Mouse (Mus musculus) megakaryocyte progenitor cell, adult 5-6 weeks (primary cell): ENCODE measurements around the gene Prdm12. TPM values are rescaled to one million over a fixed set of nuclear protein-coding genes. Genes with fewer than 3 reads are reported as not detected.
A peak's percentile ranks its signal among the peaks of the same experiment; 100 is the strongest.

Experiments
- ATAC-seq: replicated peaks from 2 replicates; pipeline ENCODE4 v1.8.0; 2016; ENCODE audit warnings: mild to moderate bottlenecking, moderate TSS enrichment, inconsistent platforms; ENCODE audit not compliant: poor library complexity
- total RNA-seq, 2 experiments: library from RNA; stranded (forward) in 1 of 2; stranded (reverse) in 1 of 2; fragments of 157-497, 149-512 nt in 1 of 2; fragments of 200-1000 nt in 1 of 2; gene quantifications; 2 replicates each; pipeline versions ENCODE4 v1.2.3 to v1.2.4; 2015 to 2017

Prdm12 gene
- total RNA-seq (2015) (not detected in 2 replicates), total RNA-seq (2017) (not detected in 2 replicates)

- ATAC-seq, result no peak
Measured at GRCm38 (mm10) chr2:31639901-31640608, at the start of gene Prdm12. Gene Prdm12 (plus strand): TSS chr2:31640037.

DNA sequence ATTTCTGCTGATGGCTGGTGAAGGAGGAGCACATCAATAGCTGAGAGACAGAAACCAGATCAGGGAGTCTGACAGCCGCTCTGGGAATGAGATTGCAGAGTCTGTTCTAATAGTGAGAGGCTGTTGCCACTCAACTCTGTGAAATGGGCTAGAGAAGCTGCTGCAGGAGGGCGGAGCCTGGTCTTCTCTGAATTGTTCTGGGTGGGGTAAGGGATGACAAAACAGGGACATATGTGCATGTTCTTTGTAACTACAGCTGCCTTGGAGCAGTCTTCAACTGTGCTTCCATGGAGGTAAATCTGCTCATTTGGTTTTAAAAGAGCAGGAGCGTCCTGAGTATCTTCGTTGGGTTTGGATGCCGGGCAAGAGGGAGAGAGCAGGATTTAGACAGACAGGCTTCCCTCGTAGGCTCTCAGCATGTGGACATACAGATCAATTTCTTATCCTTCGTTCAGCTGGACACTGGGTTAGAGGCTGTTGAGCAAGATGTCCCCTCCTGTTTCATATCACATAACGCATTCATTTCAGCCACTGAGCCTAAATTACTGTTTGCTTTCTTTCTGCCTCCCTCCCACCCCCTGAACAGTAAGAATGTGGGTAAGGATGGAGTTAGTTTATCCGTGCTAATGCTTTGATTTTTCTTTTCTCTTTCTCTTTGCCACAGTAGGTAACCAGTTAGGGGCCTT lies 47.9 kb upstream of the Prdm12 start:
- no peak for ATAC-seq

DNA sequence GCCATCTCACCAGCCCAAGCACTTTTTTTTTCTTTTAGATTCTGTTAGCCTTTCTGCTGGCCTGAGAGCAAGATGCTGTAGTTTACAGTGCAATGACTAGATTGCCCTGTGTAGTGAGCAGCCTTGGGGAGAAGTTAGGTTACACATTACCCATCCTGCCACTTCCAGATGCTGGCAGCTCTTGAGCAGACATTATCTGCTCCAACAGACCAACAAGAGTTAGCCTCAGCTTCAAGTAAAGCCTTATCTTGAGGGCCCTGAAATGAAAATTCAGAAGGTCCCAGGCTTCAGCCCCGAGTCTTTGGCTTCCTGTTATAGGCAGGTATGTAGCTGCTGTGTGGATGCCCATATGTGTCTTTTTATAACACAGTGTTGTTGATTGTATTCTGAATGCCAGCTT lies 32.3 kb upstream of the Prdm12 start:
- peak; percentile 87 for ATAC-seq

- ATAC-seq, result peak; percentile 45
Measured at GRCm38 (mm10) chr2:31609859-31610261, 30.0 kb upstream of the Prdm12 start.

- no peak for ATAC-seq
Measured at GRCm38 (mm10) chr2:31610922-31611321, 28.9 kb upstream of the Prdm12 start.

DNA sequence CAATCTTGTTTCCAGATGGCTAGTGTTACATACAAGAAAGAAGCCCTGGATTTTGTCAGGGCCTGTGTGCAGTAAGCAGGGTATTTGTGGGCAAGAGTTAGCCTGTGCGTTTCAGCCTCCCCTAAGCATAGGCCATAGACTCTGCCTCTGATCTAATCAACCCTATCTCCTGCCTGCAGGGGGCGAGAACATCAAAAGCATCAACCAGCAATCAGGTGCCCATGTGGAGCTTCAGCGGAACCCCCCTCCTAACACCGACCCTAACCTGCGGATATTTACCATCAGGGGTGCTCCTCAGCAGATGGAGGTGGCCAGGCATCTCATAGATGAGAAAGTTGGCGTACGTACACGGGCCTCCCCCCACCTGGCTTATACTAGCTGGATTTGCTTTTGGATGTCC lies 28.4 kb upstream of the Prdm12 start:
- no peak for ATAC-seq

DNA sequence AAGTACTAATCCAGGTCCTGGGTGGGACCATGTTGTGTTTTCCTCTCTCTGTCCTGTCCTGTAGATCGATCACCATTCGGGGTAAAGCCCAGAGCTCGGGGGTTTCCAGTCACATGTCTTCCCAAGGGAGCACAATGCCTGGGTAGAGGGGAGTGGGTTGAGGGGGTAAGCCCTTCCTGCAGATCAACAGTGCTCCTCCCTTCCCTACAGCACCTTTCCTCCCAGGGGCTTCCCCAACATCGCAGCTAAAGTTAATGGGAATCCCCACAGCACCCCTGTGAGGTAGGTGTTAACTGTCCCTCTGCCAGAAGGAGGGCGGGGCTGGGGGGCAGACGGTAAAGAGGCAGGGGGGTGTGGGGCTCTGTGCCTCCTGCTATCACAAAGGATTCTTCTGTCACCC lies 27.2 kb upstream of the Prdm12 start:
- no peak for ATAC-seq

GRCm38 (mm10) chr2:31613781-31614180 lies 26.1 kb upstream of the Prdm12 start:
- no peak for ATAC-seq

DNA sequence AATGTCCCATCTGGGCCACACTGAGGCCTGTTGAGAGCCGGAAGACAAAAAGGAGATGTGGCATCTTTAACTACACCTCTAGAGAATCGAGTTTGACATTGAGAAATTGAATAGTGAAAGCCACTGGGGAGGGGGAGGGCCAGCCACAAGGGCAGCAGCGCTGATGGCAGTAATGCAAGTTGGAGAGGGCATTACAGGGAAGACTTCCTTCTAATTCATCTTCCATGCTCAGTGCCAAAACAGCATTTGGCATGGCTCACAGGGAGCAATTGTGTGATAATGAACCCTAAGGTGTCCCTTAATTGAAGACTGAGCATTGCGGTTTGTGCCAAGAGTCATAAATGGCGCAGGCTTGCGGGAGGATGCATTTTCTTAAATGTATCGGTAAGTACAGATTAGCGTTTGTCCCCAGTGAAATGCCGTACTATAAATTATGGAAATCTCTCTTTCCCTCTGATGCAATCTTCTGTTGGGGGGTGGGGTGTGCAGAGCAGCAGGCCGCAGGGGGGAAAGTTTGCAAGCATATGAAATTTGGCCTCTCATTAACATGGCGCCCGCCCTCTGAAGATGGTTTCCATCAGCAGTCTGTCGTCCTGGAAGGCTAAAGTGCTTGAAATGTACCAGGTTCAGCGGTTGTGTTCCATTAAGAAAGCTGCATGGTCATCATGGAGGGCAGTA lies 21.2 kb upstream of the Prdm12 start:
- no peak for ATAC-seq

GRCm38 (mm10) chr2:31619208-31619607 lies 20.6 kb upstream of the Prdm12 start:
- no peak for ATAC-seq

- no peak for ATAC-seq
Measured at GRCm38 (mm10) chr2:31633531-31633930, 6.3 kb upstream of the Prdm12 start.

DNA sequence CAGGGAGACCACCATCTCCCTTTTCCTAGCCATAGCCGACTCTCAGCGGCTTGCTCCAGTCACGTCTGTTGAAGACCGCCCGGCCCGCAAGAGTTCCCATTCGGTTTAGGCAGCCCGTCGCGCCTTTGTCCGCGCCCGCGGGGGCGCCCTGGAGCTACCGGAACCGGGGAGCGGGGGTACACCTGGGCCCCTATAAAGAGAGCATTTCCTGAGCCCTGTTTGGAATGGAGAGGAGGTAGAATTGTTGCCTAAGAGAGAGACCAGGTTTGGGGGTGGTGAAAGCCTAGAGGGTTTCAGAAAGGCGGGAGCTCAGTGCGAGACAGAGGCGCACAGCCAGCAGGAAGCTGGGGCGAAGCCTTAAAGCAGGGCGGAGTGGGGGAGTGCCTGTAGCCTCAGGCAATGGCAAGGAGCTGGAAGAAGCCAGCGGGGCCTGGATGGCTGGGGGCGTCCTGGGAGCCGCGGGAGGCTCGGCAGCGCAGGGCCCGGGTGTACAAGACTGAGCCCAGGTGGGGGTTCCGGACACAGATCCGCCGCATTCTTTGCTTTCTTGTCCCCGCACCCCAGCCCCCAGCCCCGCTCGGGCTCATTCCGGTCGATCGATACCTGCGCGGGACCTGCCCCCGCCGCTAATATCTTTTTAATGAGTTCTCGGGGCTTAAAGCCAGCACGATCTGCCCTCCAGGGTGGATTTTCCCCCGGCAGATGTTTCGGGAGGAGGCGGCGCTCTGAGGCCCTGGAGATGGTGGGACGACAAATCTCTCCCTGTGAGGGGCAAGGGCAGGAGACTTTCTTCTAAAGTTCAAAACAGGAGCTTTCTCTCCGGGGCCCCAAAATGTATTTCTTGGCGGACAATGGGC lies 4.3 kb upstream of the Prdm12 start:
- ATAC-seq, result no peak

GRCm38 (mm10) chr2:31636138-31636741 lies 3.6 kb upstream of the Prdm12 start:
- ATAC-seq, result no peak

GRCm38 (mm10) chr2:31636742-31637141 lies 3.1 kb upstream of the Prdm12 start:
- no peak for ATAC-seq

DNA sequence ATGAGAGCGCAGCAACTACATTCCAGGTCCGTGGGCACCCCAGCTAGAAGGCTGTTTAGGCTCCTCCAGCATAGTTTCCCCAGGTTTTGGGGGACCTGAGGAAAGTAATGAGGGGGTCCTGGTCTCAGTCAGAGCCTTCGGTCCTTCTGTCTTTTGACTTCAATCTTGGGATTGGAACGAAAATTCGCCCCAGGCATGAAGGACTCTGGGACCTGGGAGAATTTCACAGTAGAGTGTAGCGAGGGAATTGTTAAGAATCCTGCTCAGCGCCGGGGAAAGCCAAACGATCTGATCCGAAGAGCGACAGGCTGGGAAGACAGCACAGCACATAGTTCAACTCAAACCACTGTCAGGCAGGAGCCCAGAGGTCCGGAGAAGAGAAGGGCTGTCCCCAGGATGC lies 2.5 kb upstream of the Prdm12 start:
- no peak for ATAC-seq

GRCm38 (mm10) chr2:31637807-31638206 lies 2.0 kb upstream of the Prdm12 start:
- ATAC-seq, result no peak

- ATAC-seq, result no peak
Measured at GRCm38 (mm10) chr2:31638581-31639465, 1.0 kb upstream of the Prdm12 start.

GRCm38 (mm10) chr2:31639466-31639760 lies 424 bp upstream of the Prdm12 start:
- no peak for ATAC-seq

GRCm38 (mm10) chr2:31640609-31641507 lies 1.0 kb downstream of the Prdm12 start:
- no peak for ATAC-seq
